Mouse (Mus musculus): ENCODE measurements around the gene Tpx2.

Tpx2 gene

DNA sequence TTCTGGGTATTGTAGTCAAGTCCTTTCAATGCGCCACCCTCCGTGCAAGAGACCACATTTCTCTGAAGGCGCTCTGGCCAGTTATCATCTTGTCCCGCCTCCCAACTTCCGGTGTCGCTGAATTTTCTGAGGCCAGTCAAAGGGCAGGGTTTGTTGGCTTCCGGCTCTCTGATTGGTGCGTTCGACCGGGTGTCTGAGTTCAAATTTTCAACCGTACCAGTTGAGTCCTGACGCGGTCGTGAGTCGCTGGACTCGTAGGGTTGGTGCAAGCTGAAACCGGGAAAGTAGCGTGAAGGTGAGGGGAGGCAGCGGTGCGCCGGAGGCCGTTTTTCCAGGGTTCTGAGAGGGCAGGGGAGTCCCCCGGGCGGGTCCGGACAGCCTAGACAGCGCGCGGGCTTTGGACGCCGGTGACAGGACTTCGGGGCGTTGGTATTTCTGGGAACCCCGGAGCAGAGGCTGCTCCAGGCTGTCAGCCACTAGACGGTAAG lies at the start of gene Tpx2:
Gene Tpx2 (plus strand): TSS at position 150 of the 488 bp plus-strand sequence.
- DNase-seq (ENCODE audit: low read depth, low spot score), result peak; percentile 99

- no peak for DNase-seq (ENCODE audit: low read depth, low spot score)
These were observed 47.6 kb upstream of the Tpx2 start for GRCm38 (mm10) chr2:152799954-152800761.

DNA sequence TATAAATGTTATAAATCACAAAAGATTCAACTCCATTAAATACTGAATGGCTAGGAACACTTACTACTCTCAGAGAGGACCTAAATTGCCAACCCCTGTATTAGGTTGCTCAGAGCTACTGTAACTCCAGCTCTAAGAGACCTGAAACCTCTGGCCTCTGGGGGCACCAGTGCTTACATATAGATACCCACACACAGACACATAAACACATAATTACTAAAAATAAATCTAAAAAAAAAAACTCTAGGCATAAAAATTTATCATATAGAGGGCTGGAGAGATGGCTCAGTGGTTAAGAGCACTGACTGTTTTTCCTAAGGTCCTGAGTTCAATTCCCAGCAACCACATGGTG lies 47.0 kb upstream of the Tpx2 start:
- DNase-seq (ENCODE audit: low read depth, low spot score), result no peak

GRCm38 (mm10) chr2:152802303-152802702 lies 45.5 kb upstream of the Tpx2 start:
- DNase-seq (ENCODE audit: low read depth, low spot score), result no peak

- DNase-seq (ENCODE audit: low read depth, low spot score), result no peak
These were observed 44.7 kb upstream of the Tpx2 start for GRCm38 (mm10) chr2:152803081-152803480.

DNA sequence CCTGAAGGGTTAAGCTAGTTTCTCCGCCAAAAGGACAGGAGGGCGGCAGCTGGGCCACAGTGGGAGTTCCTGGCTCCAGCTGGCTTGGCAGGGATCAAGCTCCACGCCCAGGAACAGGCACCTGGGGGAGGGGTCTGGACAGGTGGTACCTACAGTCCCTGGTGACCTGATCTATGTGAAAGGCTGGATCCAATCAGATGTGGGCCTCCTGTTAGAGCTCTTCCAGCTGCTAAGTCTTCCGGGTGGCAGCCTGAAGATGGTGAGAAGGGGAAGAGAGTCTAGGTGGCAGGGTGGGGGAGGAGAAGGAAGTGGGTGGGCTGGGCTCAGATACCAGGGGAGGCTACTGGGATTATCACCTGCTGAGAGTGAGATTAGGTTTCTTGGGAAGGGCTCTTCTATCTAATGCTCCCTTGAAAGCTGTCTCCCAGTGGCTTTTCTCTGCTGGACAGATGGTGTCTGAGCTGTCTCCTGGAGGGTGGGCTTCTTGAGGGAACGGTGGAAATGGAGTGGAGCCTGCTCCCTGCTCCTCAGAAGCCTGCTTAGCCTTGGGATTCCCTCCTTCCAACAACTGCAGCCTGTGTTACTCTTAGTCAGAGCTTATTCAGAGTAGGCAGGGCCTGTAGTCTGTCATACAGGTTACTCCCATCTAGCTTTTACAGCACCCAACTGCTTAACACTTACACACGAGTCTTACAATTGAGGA lies 43.2 kb upstream of the Tpx2 start:
- no peak for DNase-seq (ENCODE audit: low read depth, low spot score)

DNA sequence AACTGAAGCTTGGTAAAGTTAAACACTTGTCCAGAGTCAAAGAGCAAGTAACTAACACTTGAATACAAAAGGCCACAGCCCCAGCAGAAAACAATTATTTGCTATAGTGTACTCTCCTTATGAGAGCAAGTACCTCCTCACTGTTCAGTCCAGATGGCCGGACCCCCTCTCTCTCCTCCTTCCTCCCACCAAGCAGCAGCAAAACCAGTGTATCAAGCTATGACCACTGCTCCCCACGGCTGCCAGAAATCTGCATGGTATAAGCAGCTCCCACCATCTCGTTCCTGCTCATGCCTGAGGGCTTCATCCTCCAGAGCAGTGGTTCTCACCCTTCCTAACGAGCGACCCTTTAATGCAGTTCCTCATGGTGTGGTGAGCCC lies 42.7 kb upstream of the Tpx2 start:
- DNase-seq (ENCODE audit: low read depth, low spot score), result no peak

DNA sequence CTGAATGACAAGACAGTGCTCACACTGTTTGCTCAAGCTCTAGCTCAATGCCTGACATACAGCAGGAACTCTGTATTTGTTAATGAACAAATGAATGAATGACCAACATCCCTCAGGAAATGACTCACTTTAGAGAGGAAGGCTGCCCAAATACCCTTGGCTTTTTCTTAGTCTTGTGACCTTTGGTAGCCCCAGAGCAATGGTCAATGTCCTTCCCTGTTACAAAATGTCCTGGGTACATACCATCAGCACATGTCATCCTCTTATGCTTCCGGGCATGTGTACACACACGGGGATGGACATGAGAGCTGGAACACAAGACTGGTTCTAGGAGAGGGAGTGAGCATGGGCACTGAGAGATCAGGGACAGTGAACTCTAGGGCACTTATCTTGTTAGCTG lies 41.7 kb upstream of the Tpx2 start:
- no peak for DNase-seq (ENCODE audit: low read depth, low spot score)

DNA sequence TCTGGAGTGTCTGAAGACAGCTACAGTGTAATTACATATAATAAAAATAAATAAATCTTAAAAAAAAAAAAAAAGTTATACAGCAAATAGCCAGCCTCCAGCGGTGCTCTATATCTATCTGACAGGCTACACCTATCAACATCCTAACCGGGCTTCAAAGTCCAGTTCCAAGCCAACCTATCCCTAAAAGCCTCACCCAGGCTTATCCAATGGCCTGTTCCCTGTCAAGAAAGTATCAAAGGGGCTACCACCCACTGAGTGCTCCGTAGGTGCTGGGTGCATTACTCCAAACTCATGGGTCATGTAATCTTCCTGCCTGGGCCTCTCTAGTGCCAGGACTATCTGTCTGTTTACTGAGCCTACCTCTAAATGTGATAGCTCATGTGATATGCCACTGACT lies 39.6 kb upstream of the Tpx2 start:
- DNase-seq (ENCODE audit: low read depth, low spot score), result no peak

DNA sequence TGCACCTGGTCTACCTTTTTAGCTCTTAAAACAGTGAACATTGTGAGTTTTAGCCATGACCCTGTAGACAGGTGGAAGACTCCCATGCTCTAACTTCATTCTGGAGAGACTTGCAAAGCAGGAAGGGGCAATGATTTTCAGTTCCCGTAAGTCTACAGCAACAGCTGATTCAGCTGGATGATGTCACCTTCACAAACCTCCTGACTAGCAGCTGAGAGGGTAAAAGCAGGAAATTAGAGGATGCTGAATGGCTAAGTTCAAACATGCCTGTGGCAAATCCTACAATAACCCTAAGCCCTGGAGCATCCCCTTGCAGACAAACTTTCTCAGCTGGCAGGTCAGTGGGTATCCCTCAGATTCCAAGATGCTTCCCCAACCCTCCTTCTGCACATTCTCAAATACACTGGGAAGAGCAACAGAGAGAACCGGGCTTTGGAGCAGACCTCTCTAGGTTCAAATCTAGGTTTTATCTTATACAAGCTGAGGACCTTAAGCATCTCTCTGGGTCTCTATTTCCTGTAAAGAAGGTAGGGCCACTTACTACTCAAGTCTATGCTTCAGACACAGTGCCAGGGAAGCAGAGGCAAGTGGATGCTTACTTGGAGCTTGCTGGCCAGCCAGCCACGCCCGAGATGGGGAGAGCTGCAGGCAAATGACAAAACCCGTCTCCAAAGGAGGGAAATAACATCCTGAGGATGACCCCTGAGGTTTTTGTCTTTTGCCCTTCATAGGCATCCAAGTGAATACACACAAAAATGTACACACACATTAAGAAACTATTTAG lies 37.4 kb upstream of the Tpx2 start:
- no peak for DNase-seq (ENCODE audit: low read depth, low spot score)

DNA sequence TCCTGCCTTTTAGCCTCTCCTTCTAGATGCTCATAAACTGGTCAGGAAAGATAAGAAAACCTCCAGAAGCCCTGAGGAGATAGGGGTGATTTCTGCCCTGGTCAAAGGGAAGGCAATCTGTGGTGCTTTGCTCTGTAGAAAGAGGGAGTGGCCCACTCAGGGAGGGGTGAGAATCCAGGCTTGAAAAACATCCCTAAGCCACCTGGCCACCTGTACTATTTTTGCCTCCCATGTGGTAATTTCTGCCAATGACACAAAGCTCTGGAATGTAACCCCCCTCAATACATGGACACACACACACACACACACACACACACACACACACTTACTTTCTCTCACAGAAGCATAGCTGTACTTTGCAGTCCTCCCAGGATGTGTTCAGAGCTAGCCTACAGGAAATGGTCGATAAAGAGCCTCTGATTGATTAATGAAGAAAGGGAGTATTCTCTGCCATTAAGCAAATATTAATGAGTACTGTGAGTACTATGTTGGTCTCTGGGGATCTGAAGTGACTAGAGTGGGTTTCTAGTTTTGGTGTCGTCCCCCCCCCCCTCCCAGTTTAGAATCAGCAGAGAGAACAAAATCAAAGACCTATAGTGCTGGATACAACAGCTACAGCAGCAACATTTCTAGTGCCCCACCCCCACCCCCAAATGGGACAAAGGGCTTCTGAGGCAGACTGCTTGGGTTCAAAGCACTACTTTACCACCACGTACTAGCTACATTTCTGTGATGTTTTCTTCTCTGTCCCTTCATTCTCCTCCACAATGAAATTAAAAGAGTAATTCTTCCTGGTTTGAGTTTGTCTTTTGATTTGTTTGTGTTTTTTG lies 36.2 kb upstream of the Tpx2 start:
- DNase-seq (ENCODE audit: low read depth, low spot score), result no peak

DNA sequence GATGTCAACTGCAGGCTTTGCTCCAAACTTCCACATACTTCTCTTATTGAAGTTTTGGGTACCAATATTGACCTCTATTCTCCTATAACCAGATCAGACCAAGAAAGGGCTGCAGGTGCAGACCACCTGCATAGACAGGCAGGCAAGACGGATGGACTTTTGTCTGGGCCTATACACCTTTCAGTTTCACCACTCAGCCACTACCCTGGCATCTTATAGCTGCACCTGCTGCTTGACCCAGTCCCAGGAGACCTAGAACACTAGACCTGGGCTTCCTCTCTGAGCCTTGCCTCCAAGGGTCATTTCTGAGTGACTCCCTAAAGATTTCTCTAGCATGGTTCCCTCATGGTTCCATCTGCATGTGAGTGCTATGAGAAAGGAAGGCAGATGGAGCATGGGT lies 34.5 kb upstream of the Tpx2 start:
- peak; percentile 65 for DNase-seq (ENCODE audit: low read depth, low spot score)

DNA sequence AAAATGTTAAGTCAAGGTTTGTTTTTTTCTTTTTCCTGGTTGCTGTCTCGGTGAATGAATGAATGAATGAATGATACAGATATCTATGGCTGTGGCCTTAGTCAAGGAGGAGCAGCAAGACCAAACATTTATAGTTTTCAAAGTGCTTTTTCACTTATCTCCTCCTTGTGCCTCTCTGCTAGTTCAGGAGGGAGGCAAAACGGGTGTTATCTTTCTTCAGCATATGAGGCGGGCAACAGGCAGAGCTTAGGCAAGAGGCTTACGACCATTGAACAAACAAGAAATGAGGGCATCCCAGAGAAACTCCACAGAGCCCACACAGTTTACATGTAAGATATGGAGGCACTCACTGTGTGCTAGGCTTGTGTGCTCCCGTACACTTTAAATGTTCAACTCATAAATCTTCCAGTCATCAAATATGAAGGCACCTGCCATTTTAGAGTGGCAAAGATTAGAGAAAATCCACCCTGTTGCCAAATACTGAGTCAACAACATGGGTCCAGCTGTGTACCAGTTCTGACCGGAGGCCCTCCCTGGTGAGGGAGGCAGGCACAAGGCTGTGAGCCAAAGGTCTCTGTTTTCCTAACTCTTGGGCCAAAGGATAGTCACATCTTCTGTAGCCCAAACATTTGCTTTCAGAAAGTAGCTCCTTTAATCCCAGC lies 33.4 kb upstream of the Tpx2 start:
- DNase-seq (ENCODE audit: low read depth, low spot score), result no peak

- DNase-seq (ENCODE audit: low read depth, low spot score), result peak; percentile 77
These were observed 31.7 kb upstream of the Tpx2 start for GRCm38 (mm10) chr2:152815879-152816656.

- DNase-seq (ENCODE audit: low read depth, low spot score), result no peak
These were observed 31.0 kb upstream of the Tpx2 start for GRCm38 (mm10) chr2:152816657-152817348.

DNA sequence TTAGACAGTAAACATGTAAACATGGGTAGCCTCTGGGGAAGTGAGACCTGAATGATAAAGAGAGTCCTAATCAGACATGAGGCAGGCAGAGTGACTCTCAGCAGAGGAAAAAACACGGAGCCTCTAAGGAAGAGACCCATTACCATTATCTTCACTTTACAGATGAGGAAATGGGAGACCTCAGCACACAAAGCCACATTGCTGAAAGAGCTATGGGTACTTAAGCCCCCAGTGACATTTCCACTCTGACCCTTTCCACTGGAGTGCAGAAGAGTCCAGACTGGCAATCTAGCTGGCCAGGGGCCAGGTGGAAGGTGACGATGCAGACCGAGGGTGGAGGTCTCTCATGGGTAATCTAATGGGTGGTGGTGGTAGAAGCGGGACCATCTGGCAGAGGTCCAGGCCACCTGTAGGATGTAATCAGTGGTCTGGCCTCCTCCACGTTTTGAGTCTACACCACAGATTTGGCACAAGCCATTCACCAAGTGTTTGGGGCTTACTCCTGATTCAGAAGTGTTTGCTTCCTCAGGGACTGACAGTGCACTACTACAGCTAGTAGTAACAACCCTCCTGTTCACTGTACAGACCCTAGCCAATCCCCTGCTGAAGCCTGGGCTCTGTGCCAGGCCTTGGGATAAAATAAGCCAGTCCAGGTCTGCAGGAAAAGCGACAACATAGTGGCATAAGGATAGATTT lies 30.0 kb upstream of the Tpx2 start:
- DNase-seq (ENCODE audit: low read depth, low spot score), result no peak

DNA sequence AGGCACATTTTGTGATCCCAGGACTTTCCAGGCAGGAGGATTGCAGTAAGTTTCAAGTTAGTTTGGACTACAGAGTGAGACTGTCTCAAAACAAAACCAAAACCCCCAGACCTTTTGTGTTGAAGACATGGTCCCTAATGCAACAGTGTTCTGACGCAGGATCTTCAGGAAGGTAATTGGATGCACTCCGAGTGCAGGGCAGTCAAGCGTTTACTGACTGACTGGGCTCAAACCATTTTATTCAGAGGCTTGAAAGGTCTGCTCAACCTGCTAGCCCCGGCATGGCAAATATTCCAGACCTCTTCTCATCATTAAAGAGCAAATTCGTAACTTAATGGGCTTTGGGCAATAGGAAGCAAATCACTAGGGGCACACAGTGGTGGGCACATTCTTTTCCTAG lies 29.1 kb upstream of the Tpx2 start:
- DNase-seq (ENCODE audit: low read depth, low spot score), result no peak

- no peak for DNase-seq (ENCODE audit: low read depth, low spot score)
These were observed 28.6 kb upstream of the Tpx2 start for GRCm38 (mm10) chr2:152819097-152819624.

DNA sequence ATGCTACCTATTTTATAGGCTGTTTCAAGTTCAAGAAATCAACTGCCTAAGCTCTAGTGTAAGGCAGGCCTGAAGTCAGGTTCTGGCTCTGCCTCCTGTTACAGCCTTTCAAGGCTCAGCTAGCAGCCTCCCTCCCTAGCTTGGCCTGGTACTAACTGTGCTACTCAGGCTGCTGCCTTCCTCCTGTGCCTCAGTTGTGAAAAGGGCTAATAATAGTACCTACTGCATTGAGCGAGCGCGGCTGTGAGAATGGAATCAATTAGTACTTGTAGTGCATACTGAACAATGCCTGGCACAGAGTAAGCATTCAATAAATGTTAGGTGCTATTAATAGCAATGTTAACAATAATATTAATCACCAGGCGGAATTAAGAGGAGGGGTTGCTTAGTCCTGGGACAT lies 27.8 kb upstream of the Tpx2 start:
- DNase-seq (ENCODE audit: low read depth, low spot score), result peak; percentile 22
